Mouse (Mus musculus) cerebellum, postnatal 10 days (tissue): ENCODE data around the gene Bet1.

ENCODE experiments used
- DNase-seq, 2 experiments: peaks; one replicate each; pipeline ENCODE4 v3.0.0; 2021; ENCODE audit warnings: mixed read lengths in 2 of 2

Bet1 gene

GRCm38 (mm10) chr6:4086663-4087454 is at the start of gene Bet1:
Gene Bet1 (minus strand): TSS chr6:4086972.
- peak; percentile 92 to 93 for DNase-seq

GRCm38 (mm10) chr6:4132239-4132638 is 45.5 kb upstream of the Bet1 start:
- DNase-seq, result no peak

- DNase-seq, result no peak
Measured at GRCm38 (mm10) chr6:4131149-4131548, 44.4 kb upstream of the Bet1 start.

- no peak for DNase-seq
Measured at GRCm38 (mm10) chr6:4118611-4119010, 31.8 kb upstream of the Bet1 start.

GRCm38 (mm10) chr6:4090423-4090822 is 3.7 kb upstream of the Bet1 start:
- DNase-seq, result no peak

- no peak for DNase-seq
Measured at GRCm38 (mm10) chr6:4072281-4072680, 14.5 kb downstream of the Bet1 start.

- DNase-seq, result no peak
Measured at GRCm38 (mm10) chr6:4069714-4070113, 17.1 kb downstream of the Bet1 start.

GRCm38 (mm10) chr6:4054387-4054786 is 32.4 kb downstream of the Bet1 start:
- no peak for DNase-seq

GRCm38 (mm10) chr6:4052843-4053242 is 33.9 kb downstream of the Bet1 start:
- no peak for DNase-seq

- no peak for DNase-seq
Measured at GRCm38 (mm10) chr6:4047200-4047599, 39.6 kb downstream of the Bet1 start.

GRCm38 (mm10) chr6:4041821-4042220 is 45.0 kb downstream of the Bet1 start:
- DNase-seq, result no peak

GRCm38 (mm10) chr6:4030956-4031355 is 55.8 kb downstream of the Bet1 start:
- DNase-seq, result peak in 1 of 2 experiments; percentile 1
